Comparison of ENCODE assay signal across 8 mouse cellular contexts in genomic region chr4:59188802-59189545, GRCm38 (mm10). TPM values are rescaled to one million over a fixed set of nuclear protein-coding genes. Genes with fewer than 3 reads are reported as not detected.
A peak's percentile ranks its signal among the peaks of the same experiment; 100 is the strongest.
DNase-seq lines count a peak whose midpoint lies in the region; ATAC-seq and TF ChIP-seq lines count a peak whose summit lies in the region.

Gene Ugcg, plus strand, starts transcription at chr4:59189257.

- H3ac ChIP-seq in C2C12 (ENCODE audit: control insufficient read depth, insufficient read length, low read depth): peak within 1 kb of the TSS; percentile 99

- H3K4me3 ChIP-seq in C2C12 (ENCODE audit: insufficient read depth, poor library complexity, severe bottlenecking): peak within 1 kb of the TSS; percentile 94
- H3K4me3 ChIP-seq in erythroblast, embryonic 14.5 days (replicated peaks): peak within 1 kb of the TSS; percentile 100
- H3K4me3 ChIP-seq in heart, embryonic 12.5 days: peak within 1 kb of the TSS; percentile 78
- H3K4me3 ChIP-seq in kidney, postnatal 0 days (replicated peaks; ENCODE audit: low read depth, low read length): peak within 1 kb of the TSS; percentile 76
- peak within 1 kb of the TSS; percentile 99 for H3K4me3 ChIP-seq in liver, embryonic 12.5 days
- peak within 1 kb of the TSS; percentile 84 for H3K4me3 ChIP-seq in stomach, embryonic 14.5 days (ENCODE audit: low read depth, low read length)

- H3K4me2 ChIP-seq in heart, embryonic 12.5 days: peak within 1 kb of the TSS; percentile 86
- peak within 1 kb of the TSS; percentile 80 for H3K4me2 ChIP-seq in kidney, postnatal 0 days (ENCODE audit: low read length)
- H3K4me2 ChIP-seq in liver, embryonic 12.5 days: peak within 1 kb of the TSS; percentile 70
- peak within 1 kb of the TSS; percentile 71 for H3K4me2 ChIP-seq in stomach, embryonic 14.5 days (replicated peaks; ENCODE audit: low read depth, low read length)

- peaks cover 21% of the 10 kb centered on the region for H3K36me3 ChIP-seq in C2C12 (ENCODE audit: control insufficient read depth, insufficient read depth)
- H3K36me3 ChIP-seq in erythroblast, embryonic 14.5 days (ENCODE audit: control insufficient read depth): peaks cover 2% of the 10 kb centered on the region
- H3K36me3 ChIP-seq in heart, embryonic 12.5 days: no peaks in the 10 kb centered on the region
- H3K36me3 ChIP-seq in kidney, postnatal 0 days (ENCODE audit: insufficient read depth, low read length): no peaks in the 10 kb centered on the region
- H3K36me3 ChIP-seq in liver, embryonic 12.5 days: 0 out of 2 replicates have a peak, but pooled peaks cover 4% of the 10 kb centered on the region
- no peaks in the 10 kb centered on the region for H3K36me3 ChIP-seq in stomach, embryonic 14.5 days (ENCODE audit: control insufficient read depth, insufficient read depth, low read length)

- no peak for TF ChIP-seq CTCF in C2C12 (IDR thresholded peaks at IDR 0.05; ENCODE audit: control insufficient read depth, insufficient read depth, insufficient read length)
- TF ChIP-seq CTCF in kidney, postnatal 0 days (IDR thresholded peaks at IDR 0.05; ENCODE audit: low read depth): no peak

- no peaks in the 10 kb centered on the region for H3K9me3 ChIP-seq in erythroblast, embryonic 14.5 days (ENCODE audit: control insufficient read depth, low read length)
- no peaks in the 10 kb centered on the region for H3K9me3 ChIP-seq in heart, embryonic 12.5 days (replicated peaks)
- no peaks in the 10 kb centered on the region for H3K9me3 ChIP-seq in kidney, postnatal 0 days (replicated peaks; ENCODE audit: low read length)
- no peaks in the 10 kb centered on the region for H3K9me3 ChIP-seq in liver, embryonic 12.5 days (replicated peaks)
- H3K9me3 ChIP-seq in stomach, embryonic 14.5 days (ENCODE audit: control insufficient read depth, low read depth, low read length): no peaks in the 10 kb centered on the region

- peaks cover 70% of the 10 kb centered on the region for H3K4me1 ChIP-seq in erythroblast, embryonic 14.5 days (ENCODE audit: control insufficient read depth)
- H3K4me1 ChIP-seq in heart, embryonic 12.5 days (replicated peaks): peaks cover 6% of the 10 kb centered on the region
- peaks cover 6% of the 10 kb centered on the region for H3K4me1 ChIP-seq in kidney, postnatal 0 days (replicated peaks; ENCODE audit: insufficient read depth, low read length)
- peaks cover 72% of the 10 kb centered on the region for H3K4me1 ChIP-seq in liver, embryonic 12.5 days
- H3K4me1 ChIP-seq in stomach, embryonic 14.5 days (ENCODE audit: control insufficient read depth, insufficient read depth, low read length): 0 out of 2 replicates have a peak, but pooled peaks cover 8% of the 10 kb centered on the region

- H3K27ac ChIP-seq in heart, embryonic 12.5 days (ENCODE audit: poor library complexity, severe bottlenecking): peak within 1 kb of the TSS; percentile 95
- H3K27ac ChIP-seq in kidney, postnatal 0 days: peak within 1 kb of the TSS; percentile 83
- H3K27ac ChIP-seq in liver, embryonic 12.5 days: peak within 1 kb of the TSS; percentile 98
- peak within 1 kb of the TSS; percentile 91 for H3K27ac ChIP-seq in stomach, embryonic 14.5 days (ENCODE audit: low read length)

- no peaks in the 10 kb centered on the region for H3K27me3 ChIP-seq in C2C12 (ENCODE audit: control insufficient read depth, insufficient read depth, insufficient read length)
- H3K27me3 ChIP-seq in erythroblast, embryonic 14.5 days (ENCODE audit: control insufficient read depth): no peaks in the 10 kb centered on the region
- no peaks in the 10 kb centered on the region for H3K27me3 ChIP-seq in heart, embryonic 12.5 days (replicated peaks)
- no peaks in the 10 kb centered on the region for H3K27me3 ChIP-seq in kidney, postnatal 0 days (ENCODE audit: insufficient read depth, low read length)
- H3K27me3 ChIP-seq in liver, embryonic 12.5 days (replicated peaks): no peaks in the 10 kb centered on the region
- no peaks in the 10 kb centered on the region for H3K27me3 ChIP-seq in stomach, embryonic 14.5 days (ENCODE audit: control insufficient read depth, insufficient read depth, low read length)

- peaks cover 47% of the 10 kb centered on the region for H3K79me2 ChIP-seq in C2C12 (ENCODE audit: control insufficient read depth, insufficient read depth)

- peak within 1 kb of the TSS; percentile 91 for H3K9ac ChIP-seq in heart, embryonic 12.5 days
- H3K9ac ChIP-seq in kidney, postnatal 0 days (ENCODE audit: low read depth, low read length): peak within 1 kb of the TSS; percentile 75
- H3K9ac ChIP-seq in liver, embryonic 12.5 days: peak within 1 kb of the TSS; percentile 99
- peak within 1 kb of the TSS; percentile 96 for H3K9ac ChIP-seq in stomach, embryonic 14.5 days (replicated peaks; ENCODE audit: low read depth, low read length)

- peak; percentile 90 for ATAC-seq in heart, embryonic 12.5 days (ENCODE audit: insufficient number of reproducible peaks, low FRiP score)
- peak; percentile 87 for ATAC-seq in kidney, postnatal 0 days (replicated peaks; ENCODE audit: low FRiP score, low read depth)
- peak; percentile 87 for ATAC-seq in liver, embryonic 12.5 days
- ATAC-seq in stomach, embryonic 14.5 days (ENCODE audit: insufficient number of reproducible peaks, insufficient read depth, low FRiP score, low read depth): peak; percentile 91

- DNase-seq in brain, adult 2 months (ENCODE audit: low read depth, low spot score): peak; percentile 93
- DNase-seq in kidney, postnatal 0 days (ENCODE audit: low spot score): peak; percentile 86
- DNase-seq in natural killer cell, adult 2 months (ENCODE audit: low spot score in 2 of 2): peak; percentile 66 to 75

- WGBS in heart, embryonic 12.5 days: 4% methylated on average over 86 of the region's 99 CpGs
- WGBS in kidney, postnatal 0 days: under 1% methylated on average over 37 of the region's 99 CpGs
- under 1% methylated on average over 69 of the region's 99 CpGs for WGBS in liver, embryonic 12.5 days (ENCODE audit: insufficient replicate concordance)
- under 1% methylated on average over 64 of the region's 99 CpGs for WGBS in stomach, embryonic 14.5 days

- H3K79me3 ChIP-seq in C2C12 (ENCODE audit: low read depth): peaks cover 45% of the 10 kb centered on the region

TF ChIP-seq in C2C12, 6 proteins besides CTCF, POLR2A, EP300 and RAD21:
- TF ChIP-seq MYOD1 (IDR thresholded peaks at IDR 0.05; ENCODE audit: control insufficient read depth, insufficient read length, low read depth) (no peak), MYOG (IDR thresholded peaks at IDR 0.05; ENCODE audit: control insufficient read depth, extremely low read depth, insufficient read length) (no peak), FOSL1 (IDR thresholded peaks at IDR 0.05; ENCODE audit: insufficient read depth, low read length, poor library complexity, severe bottlenecking) (no peak), MAX (IDR thresholded peaks at IDR 0.05) (no peak), CEBPB (IDR thresholded peaks at IDR 0.05; ENCODE audit: low read depth) (no peak), USF1 (IDR thresholded peaks at IDR 0.05; ENCODE audit: low read depth) (no peak)

RNA-seq across cellular contexts. Expression of gene Ugcg, which starts in this region (rescaled TPM):
- 34.5 TPM for polyA plus RNA-seq in C2C12 (2012; fragmentation: generic; extraction: Trizol)
- polyA plus RNA-seq in erythroblast, embryonic 14.5 days (2012): 0.32 and 0.57 TPM in 2 replicates
- polyA plus RNA-seq in heart, embryonic 12.5 days (2016; fragmentation: Nextera tagmentation; extraction: Ambion mirVana): 12.3 and 12.5 TPM in 2 replicates
- 7.4 and 7.6 TPM in 2 replicates for polyA plus RNA-seq in kidney, postnatal 0 days (2015; fragmentation: Nextera tagmentation; extraction: Ambion mirVana)
- polyA plus RNA-seq in liver, embryonic 12.5 days (2016; fragmentation: Nextera tagmentation; extraction: Ambion mirVana): 14.2 and 14.4 TPM in 2 replicates
- polyA plus RNA-seq in stomach, embryonic 14.5 days (2014; fragmentation: Nextera tagmentation; extraction: Ambion mirVana): 15.0 and 15.8 TPM in 2 replicates

Comparison
In these comparisons a context has a peak if more than half of its experiments do, and no peak if none do; other contexts are left out.
1. Peak in every context shown above with its lines: DNase-seq, ATAC-seq, H3K4me3 ChIP-seq and H3K27ac ChIP-seq.